Mouse (Mus musculus): Measurements from ENCODE around the gene Adamts7.

The Adamts7 gene

GRCm38 (mm10) chr9:90197116-90197665 is 34.3 kb downstream of the Adamts7 start:
- DNase-seq (ENCODE audit: low read depth, low spot score), result no peak

- DNase-seq (ENCODE audit: low read depth, low spot score), result no peak
These were observed 35.1 kb downstream of the Adamts7 start for GRCm38 (mm10) chr9:90197866-90198383.

GRCm38 (mm10) chr9:90198531-90199449 is 35.9 kb downstream of the Adamts7 start:
- DNase-seq (ENCODE audit: low read depth, low spot score), result no peak

- DNase-seq (ENCODE audit: low read depth, low spot score), result no peak
These were observed 36.7 kb downstream of the Adamts7 start for GRCm38 (mm10) chr9:90199611-90200010.

- no peak for DNase-seq (ENCODE audit: low read depth, low spot score)
These were observed 37.6 kb downstream of the Adamts7 start for GRCm38 (mm10) chr9:90200501-90200900.

GRCm38 (mm10) chr9:90201096-90201495 is 38.2 kb downstream of the Adamts7 start:
- no peak for DNase-seq (ENCODE audit: low read depth, low spot score)

GRCm38 (mm10) chr9:90201541-90201940 is 38.7 kb downstream of the Adamts7 start:
- no peak for DNase-seq (ENCODE audit: low read depth, low spot score)

GRCm38 (mm10) chr9:90203233-90203632 is 40.4 kb downstream of the Adamts7 start:
- no peak for DNase-seq (ENCODE audit: low read depth, low spot score)

- no peak for DNase-seq (ENCODE audit: low read depth, low spot score)
These were observed 41.6 kb downstream of the Adamts7 start for GRCm38 (mm10) chr9:90204396-90204915.

GRCm38 (mm10) chr9:90206500-90206899 is 43.6 kb downstream of the Adamts7 start:
- peak; percentile 75 for DNase-seq (ENCODE audit: low read depth, low spot score)

GRCm38 (mm10) chr9:90207808-90208207 is 44.9 kb downstream of the Adamts7 start:
- DNase-seq (ENCODE audit: low read depth, low spot score), result no peak

GRCm38 (mm10) chr9:90208655-90209054 is 45.8 kb downstream of the Adamts7 start:
- DNase-seq (ENCODE audit: low read depth, low spot score), result no peak

- DNase-seq (ENCODE audit: low read depth, low spot score), result no peak
These were observed 50.3 kb downstream of the Adamts7 start for GRCm38 (mm10) chr9:90213127-90213526.

GRCm38 (mm10) chr9:90216259-90217001 is 53.6 kb downstream of the Adamts7 start:
- DNase-seq (ENCODE audit: low read depth, low spot score), result no peak

- no peak for DNase-seq (ENCODE audit: low read depth, low spot score)
These were observed 54.6 kb downstream of the Adamts7 start for GRCm38 (mm10) chr9:90217501-90217900.

GRCm38 (mm10) chr9:90222275-90222674 is 59.4 kb downstream of the Adamts7 start:
- no peak for DNase-seq (ENCODE audit: low read depth, low spot score)

- no peak for DNase-seq (ENCODE audit: low read depth, low spot score)
These were observed 63.3 kb downstream of the Adamts7 start for GRCm38 (mm10) chr9:90226081-90226741.

- DNase-seq (ENCODE audit: low read depth, low spot score), result no peak
These were observed 63.9 kb downstream of the Adamts7 start for GRCm38 (mm10) chr9:90226742-90227096.

GRCm38 (mm10) chr9:90227171-90227570 is 64.3 kb downstream of the Adamts7 start:
- no peak for DNase-seq (ENCODE audit: low read depth, low spot score)

GRCm38 (mm10) chr9:90232781-90233690 is 70.2 kb downstream of the Adamts7 start:
- DNase-seq (ENCODE audit: low read depth, low spot score), result no peak
